Mouse (Mus musculus): Measurements from ENCODE around the gene Kcnc4. TPM values are rescaled to one million over a fixed set of nuclear protein-coding genes. Genes with fewer than 3 reads are reported as not detected.
A peak's percentile ranks its signal among the peaks of the same experiment; 100 is the strongest.

Gene Kcnc4
- total RNA-seq (2014; rRNA removed) (41.3 and 46.8 TPM in 2 replicates), polyA plus RNA-seq (2015; fragmentation: Nextera tagmentation; extraction: Ambion mirVana) (16.0 and 17.2 TPM in 2 replicates)

DNA sequence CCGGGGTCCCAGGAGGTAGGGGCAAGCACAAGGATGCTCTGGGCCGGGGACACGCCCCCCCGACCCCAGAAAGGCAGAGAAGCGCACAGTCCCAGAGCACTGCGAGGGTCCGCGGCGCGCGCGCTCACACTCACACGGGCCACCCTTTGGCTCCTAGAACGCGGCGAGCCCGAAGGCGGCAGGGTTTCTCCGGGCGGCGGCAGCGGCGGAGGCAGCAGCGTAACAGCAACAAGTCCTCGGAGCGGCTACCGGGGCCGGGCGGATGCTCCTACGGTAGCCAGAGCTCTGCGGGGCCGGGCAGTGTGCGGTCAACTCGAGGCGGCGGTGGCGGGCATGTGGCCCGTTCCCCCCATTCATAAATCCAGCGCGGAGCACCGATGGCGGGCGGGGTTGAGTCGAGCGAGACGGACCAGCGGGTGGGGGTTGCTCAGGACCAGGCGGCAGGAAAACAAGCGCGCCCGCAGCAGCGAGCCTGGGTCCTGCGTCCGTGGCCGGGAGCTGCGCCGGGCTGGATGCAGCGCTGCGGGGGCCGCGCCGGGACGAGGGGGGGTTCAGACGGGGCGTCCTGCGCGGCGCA, at the start of gene Kcnc4:
Kcnc4 (minus strand) TSS at position 357 of the 577 bp plus-strand sequence.
- WGBS = under 1% methylated on average over 61 of the region's 68 CpGs
- peak; percentile 41 for ATAC-seq (ENCODE audit: low FRiP score)
- H3K4me2 ChIP-seq (ENCODE audit: low read depth, low read length, poor library complexity, severe bottlenecking) = peak within 1 kb of the TSS; percentile 81
- H3K9ac ChIP-seq (replicated peaks; ENCODE audit: low read length, poor library complexity, severe bottlenecking) = peak within 1 kb of the TSS; percentile 80
- H3K27me3 ChIP-seq (ENCODE audit: insufficient read depth, low read length) = peaks cover 35% of the 10 kb centered on the region
- H3K4me1 ChIP-seq (ENCODE audit: insufficient read depth, low read length) = peaks cover 16% of the 10 kb centered on the region; the same call in 1 of the 2 replicates
- H3K9me3 ChIP-seq (ENCODE audit: low read length) = no peaks in the 10 kb centered on the region
- DNase-seq (ENCODE audit: low spot score) = no peak
- no peak for TF ChIP-seq CTCF (IDR thresholded peaks at IDR 0.05)
- peak within 1 kb of the TSS; percentile 83 for H3K4me3 ChIP-seq (ENCODE audit: low read depth, low read length)
- no peaks in the 10 kb centered on the region for H3K36me3 ChIP-seq (ENCODE audit: insufficient read depth, low read length)
- H3K27ac ChIP-seq (ENCODE audit: low read depth, low read length) = 0 out of 2 replicates have a peak within 1 kb of the TSS, but pooled peaks have one; percentile 7

DNA sequence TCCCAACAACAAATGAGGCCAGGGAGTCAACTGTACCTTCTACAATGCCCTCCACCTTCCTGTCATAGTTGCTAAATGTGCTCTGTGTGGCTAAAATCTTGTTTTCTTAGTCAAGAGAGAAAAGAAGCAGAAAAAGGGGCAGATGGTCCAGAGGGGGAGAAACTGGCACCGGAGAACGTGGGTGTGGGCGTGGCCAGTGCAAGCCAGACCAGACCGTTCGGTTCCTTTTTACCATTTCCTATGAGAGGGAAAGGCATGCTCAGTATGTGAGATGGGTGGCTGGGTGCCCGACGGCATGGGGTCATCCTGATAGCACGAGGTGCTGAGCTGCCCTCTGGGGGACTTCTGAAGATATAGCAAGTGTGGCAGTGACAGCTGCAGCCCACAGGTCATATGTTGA, 49.3 kb upstream of the Kcnc4 start:
- no peak; the same call in 1 of the 2 replicates for TF ChIP-seq CTCF (IDR thresholded peaks at IDR 0.05)
- no peak overlapping the region for H3K9ac ChIP-seq (replicated peaks; ENCODE audit: low read length, poor library complexity, severe bottlenecking)
- H3K4me2 ChIP-seq (ENCODE audit: low read depth, low read length, poor library complexity, severe bottlenecking) = no peak overlapping the region
- ATAC-seq (ENCODE audit: low FRiP score) (no peak), DNase-seq (ENCODE audit: low spot score) (no peak)
- H3K27ac ChIP-seq (ENCODE audit: low read depth, low read length) = no peak overlapping the region
- WGBS = 81% methylated on average over 8 of the region's 8 CpGs
- no peaks in the 10 kb centered on the region for H3K27me3 ChIP-seq (ENCODE audit: insufficient read depth, low read length)
- no peak overlapping the region for H3K4me3 ChIP-seq (ENCODE audit: low read depth, low read length)
- H3K36me3 ChIP-seq (ENCODE audit: insufficient read depth, low read length) = 0 out of 2 replicates have a peak, but pooled peaks cover 3% of the 10 kb centered on the region
- no peaks in the 10 kb centered on the region for H3K9me3 ChIP-seq (ENCODE audit: low read length)
- H3K4me1 ChIP-seq (ENCODE audit: insufficient read depth, low read length) = peaks cover 6% of the 10 kb centered on the region; the same call in 1 of the 2 replicates

- no peaks in the 10 kb centered on the region for H3K27me3 ChIP-seq (ENCODE audit: insufficient read depth, low read length)
These were observed 48.6 kb upstream of the Kcnc4 start for GRCm38 (mm10) chr3:107507966-107508365.

GRCm38 (mm10) chr3:107506531-107506930, 47.2 kb upstream of the Kcnc4 start:
- WGBS = 63% methylated on average over 4 of the region's 4 CpGs
- H3K9me3 ChIP-seq (ENCODE audit: low read length) = no peaks in the 10 kb centered on the region
- no peak for DNase-seq (ENCODE audit: low spot score)
- ATAC-seq (ENCODE audit: low FRiP score) = no peak
- H3K9ac ChIP-seq (replicated peaks; ENCODE audit: low read length, poor library complexity, severe bottlenecking) = no peak overlapping the region
- H3K36me3 ChIP-seq (ENCODE audit: insufficient read depth, low read length) = no peaks in the 10 kb centered on the region
- peak overlapping the region; percentile 52 for H3K27ac ChIP-seq (ENCODE audit: low read depth, low read length)
- no peaks in the 10 kb centered on the region for H3K27me3 ChIP-seq (ENCODE audit: insufficient read depth, low read length)
- no peak overlapping the region for H3K4me2 ChIP-seq (ENCODE audit: low read depth, low read length, poor library complexity, severe bottlenecking)
- H3K4me1 ChIP-seq (ENCODE audit: insufficient read depth, low read length) = peaks cover 11% of the 10 kb centered on the region
- H3K4me3 ChIP-seq (ENCODE audit: low read depth, low read length) = no peak overlapping the region
- no peak for TF ChIP-seq CTCF (IDR thresholded peaks at IDR 0.05)

More at GRCm38 (mm10) chr3:107507966-107508365, 48.6 kb upstream of the Kcnc4 start:
- 88% methylated on average over 9 of the region's 9 CpGs for WGBS
- Histone ChIP-seq H3K9ac (replicated peaks; ENCODE audit: low read length, poor library complexity, severe bottlenecking) (no peak overlapping the region), H3K4me3 (ENCODE audit: low read depth, low read length) (no peak overlapping the region), H3K9me3 (ENCODE audit: low read length) (no peaks in the 10 kb centered on the region), H3K36me3 (ENCODE audit: insufficient read depth, low read length) (no peaks in the 10 kb centered on the region), H3K4me1 (ENCODE audit: insufficient read depth, low read length) (peaks cover 6% of the 10 kb centered on the region; the same call in 1 of the 2 replicates), H3K27ac (ENCODE audit: low read depth, low read length) (no peak overlapping the region), H3K4me2 (ENCODE audit: low read depth, low read length, poor library complexity, severe bottlenecking) (no peak overlapping the region)
- DNase-seq (ENCODE audit: low spot score) (no peak), ATAC-seq (ENCODE audit: low FRiP score) (no peak)
- TF ChIP-seq CTCF (IDR thresholded peaks at IDR 0.05) = no peak

GRCm38 (mm10) chr3:107505464-107506367, 46.4 kb upstream of the Kcnc4 start:
- H3K4me1 ChIP-seq (ENCODE audit: insufficient read depth, low read length) = peaks cover 14% of the 10 kb centered on the region
- H3K27me3 ChIP-seq (ENCODE audit: insufficient read depth, low read length) = no peaks in the 10 kb centered on the region
- ATAC-seq (ENCODE audit: low FRiP score) (no peak), DNase-seq (ENCODE audit: low spot score) (peak; percentile 76)
- peak overlapping the region; percentile 52 for H3K27ac ChIP-seq (ENCODE audit: low read depth, low read length)
- no peak for TF ChIP-seq CTCF (IDR thresholded peaks at IDR 0.05)
- WGBS = 16% methylated on average over 4 of the region's 4 CpGs
- H3K36me3 ChIP-seq (ENCODE audit: insufficient read depth, low read length) = no peaks in the 10 kb centered on the region
- no peak overlapping the region for H3K4me2 ChIP-seq (ENCODE audit: low read depth, low read length, poor library complexity, severe bottlenecking)
- no peak overlapping the region for H3K9ac ChIP-seq (replicated peaks; ENCODE audit: low read length, poor library complexity, severe bottlenecking)
- no peak overlapping the region for H3K4me3 ChIP-seq (ENCODE audit: low read depth, low read length)
- no peaks in the 10 kb centered on the region for H3K9me3 ChIP-seq (ENCODE audit: low read length)
